Mouse (Mus musculus) testis, adult 2 months (tissue): Measurements from ENCODE around the gene Rtn1.

ENCODE experiments used
- CTCF ChIP-seq: fragments of 200-500 bp; IDR thresholded peaks from 2 replicates; pipeline ENCODE4 v1.5.1; 2012; ENCODE audit warnings: low read depth, mild to moderate bottlenecking, inconsistent platforms, low read length, moderate library complexity; ENCODE audit not compliant: control insufficient read depth, insufficient read depth, insufficient replicate concordance
- POLR2A ChIP-seq: fragments of 200-500 bp; IDR thresholded peaks from 2 replicates; pipeline ENCODE4 v1.6.1; 2012; ENCODE audit warnings: low read depth, mild to moderate bottlenecking, inconsistent platforms, low read length, moderate library complexity; ENCODE audit not compliant: control insufficient read depth

DNA sequence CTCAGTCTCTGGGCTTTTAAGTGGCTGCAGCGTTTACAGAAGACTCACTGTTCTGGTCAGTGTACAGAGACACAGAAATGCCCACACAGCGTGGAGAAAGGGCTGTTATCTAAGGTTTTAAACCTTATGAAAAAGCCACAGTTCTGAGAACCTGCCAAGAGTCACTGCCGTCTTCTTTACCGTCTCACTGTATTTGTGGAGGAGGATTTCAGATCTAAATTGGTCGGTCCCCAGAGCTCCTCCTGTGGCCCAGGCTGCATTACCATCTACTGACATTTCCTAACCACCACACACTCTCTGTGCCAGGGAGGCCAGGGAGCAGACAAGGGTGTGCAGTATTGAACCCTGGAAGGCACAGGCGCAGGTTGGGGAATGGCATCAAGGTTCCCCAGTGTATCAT, 151.9 kb downstream of the Rtn1 start:
- TF ChIP-seq POLR2A (no peak), CTCF (no peak)
